Mouse (Mus musculus) neural tube, embryonic 15.5 days (tissue): ENCODE results near the gene H2al1f. TPM values are rescaled to one million over a fixed set of nuclear protein-coding genes. Genes with fewer than 3 reads are reported as not detected.

Source experiments
- polyA plus RNA-seq: library from polyadenylated mRNA; unstranded; fragments of >200 nt; fragmentation: Nextera tagmentation; extraction: Ambion mirVana; gene quantifications from 2 replicates; pipeline ENCODE4 v1.2.1, GENCODE M21; 2015

Gene H2al1f
- polyA plus RNA-seq, 1 experiment from 2014 or later: not detected

Other genes starting within 250 kb of the H2al1f start
- not detected in 2 replicates for gene H2al1a, start 15.9 kb upstream of the H2al1f start, polyA plus RNA-seq
- gene H2al1b, start 12.7 kb upstream of the H2al1f start, polyA plus RNA-seq: not detected in 2 replicates
- not detected in 2 replicates for gene H2al1c, start 9.5 kb upstream of the H2al1f start, polyA plus RNA-seq
- not detected in 2 replicates for gene H2al1d, start 6.3 kb upstream of the H2al1f start, polyA plus RNA-seq
- gene H2al1e, start 3.2 kb upstream of the H2al1f start, polyA plus RNA-seq: not detected in 2 replicates
- not detected in 2 replicates for gene H2al1g, start 3.1 kb downstream of the H2al1f start, polyA plus RNA-seq
- gene H2al1h, start 6.3 kb downstream of the H2al1f start, polyA plus RNA-seq: not detected in 2 replicates
- gene H2al1i, start 9.5 kb downstream of the H2al1f start, polyA plus RNA-seq: not detected in 2 replicates
- gene H2al1j, start 12.7 kb downstream of the H2al1f start, polyA plus RNA-seq: not detected in 2 replicates